Comparison of ENCODE assay signal across 17 mouse cellular contexts in the genomic region with DNA sequence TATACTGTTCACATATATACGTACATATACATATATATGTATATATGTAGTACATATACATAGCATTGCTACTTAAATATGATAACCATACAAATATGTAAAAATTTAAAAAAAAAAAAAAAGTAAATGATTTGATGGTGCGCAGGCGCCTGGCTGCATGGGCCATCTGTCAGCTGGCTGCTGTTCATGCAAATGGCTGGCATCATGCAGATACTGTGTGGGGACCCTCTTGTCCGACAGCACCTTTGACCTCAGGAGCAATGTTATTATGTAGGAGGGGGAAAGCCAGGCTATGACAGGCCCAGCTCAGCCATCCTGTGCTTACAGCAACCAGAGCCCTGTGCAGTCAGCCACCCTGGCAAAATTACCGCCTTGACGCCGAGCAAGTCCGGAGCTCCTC.
DNase-seq lines count a peak whose midpoint lies in the region; ATAC-seq and TF ChIP-seq lines count a peak whose summit lies in the region.
"Had no signal": no experiment of that assay in that cellular context is flagged by ENCODE, and none has a peak within 500 bp of the region (broad histone marks: within the 10 kb centered on the region; RNA-seq: fewer than 3 reads in every experiment).

No protein-coding gene starts in this region.

- no peak overlapping the region for H3K4me2 ChIP-seq in lung, embryonic 16.5 days (ENCODE audit: low read depth, low read length)
- no peak overlapping the region for H3K4me2 ChIP-seq in embryonic facial prominence, embryonic 12.5 days (replicated peaks)
- H3K4me2 ChIP-seq in limb, embryonic 13.5 days (replicated peaks): no peak overlapping the region
- H3K4me2 ChIP-seq: forebrain, embryonic 12.5 days; hindbrain, embryonic 15.5 days; kidney, embryonic 15.5 days; lung, embryonic 15.5 days; neural tube, embryonic 12.5 days had no signal

- TF ChIP-seq CTCF in lung, adult 2 months (IDR thresholded peaks at IDR 0.05; ENCODE audit: insufficient read depth, low read length): no peak

- peaks cover 17% of the 10 kb centered on the region for H3K4me1 ChIP-seq in heart, embryonic 10.5 days
- 0 out of 2 replicates have a peak, but pooled peaks cover 2% of the 10 kb centered on the region for H3K4me1 ChIP-seq in lung, embryonic 16.5 days (replicated peaks; ENCODE audit: control insufficient read depth, insufficient read depth, low read length)
- no peaks in the 10 kb centered on the region for H3K4me1 ChIP-seq in lung, adult 2 months (ENCODE audit: control insufficient read depth, insufficient read depth, low read length)
- H3K4me1 ChIP-seq in embryonic facial prominence, embryonic 12.5 days: peaks cover 19% of the 10 kb centered on the region
- H3K4me1 ChIP-seq in limb, embryonic 13.5 days: peaks cover 11% of the 10 kb centered on the region; the same call in 1 of the 2 replicates
- H3K4me1 ChIP-seq: kidney, embryonic 15.5 days; lung, embryonic 15.5 days; neural tube, embryonic 12.5 days had no signal

- no peak for DNase-seq in heart, embryonic 10.5 days (ENCODE audit: low spot score)
- no peak for DNase-seq in heart, adult 11 months
- no peak for DNase-seq in lung, adult 2 months
- no peak for DNase-seq in left cerebral cortex, adult 11 months (ENCODE audit: low spot score)
- no peak for DNase-seq in right cerebral cortex, adult 2 months (ENCODE audit: low spot score in 2 of 2)
- DNase-seq: adrenal gland, postnatal 14 days; cerebellum, adult 9-10 months; gastrocnemius, adult 2 months had no signal

- ATAC-seq in lung, embryonic 16.5 days (ENCODE audit: low read depth): peak; percentile 43; the same call in 1 of the 2 replicates
- no peak for ATAC-seq in embryonic facial prominence, embryonic 12.5 days (ENCODE audit: insufficient number of reproducible peaks, insufficient read depth, low FRiP score, low TSS enrichment)
- ATAC-seq in limb, embryonic 13.5 days (ENCODE audit: low FRiP score, low read depth): no peak

- H3K36me3 ChIP-seq in heart, embryonic 10.5 days: no peaks in the 10 kb centered on the region
- H3K36me3 ChIP-seq in lung, embryonic 16.5 days (ENCODE audit: control insufficient read depth, insufficient read depth, low read length): no peaks in the 10 kb centered on the region
- no peaks in the 10 kb centered on the region for H3K36me3 ChIP-seq in embryonic facial prominence, embryonic 12.5 days
- H3K36me3 ChIP-seq in limb, embryonic 13.5 days: no peaks in the 10 kb centered on the region
- H3K36me3 ChIP-seq: forebrain, embryonic 12.5 days; hindbrain, embryonic 15.5 days; kidney, embryonic 15.5 days; lung, embryonic 15.5 days; neural tube, embryonic 12.5 days had no signal

- no peak for TF ChIP-seq POLR2A in lung, adult 2 months (IDR thresholded peaks at IDR 0.05; ENCODE audit: borderline replicate concordance, extremely low read depth, low read depth, low read length)

- peak overlapping the region; percentile 50; the same call in 1 of the 2 replicates for H3K27ac ChIP-seq in heart, embryonic 10.5 days
- no peak overlapping the region for H3K27ac ChIP-seq in lung, embryonic 16.5 days (ENCODE audit: low read length)
- H3K27ac ChIP-seq in embryonic facial prominence, embryonic 12.5 days: peak overlapping the region; percentile 90
- peak overlapping the region; percentile 39; the same call in 1 of the 2 replicates for H3K27ac ChIP-seq in limb, embryonic 13.5 days
- H3K27ac ChIP-seq: gastrocnemius, adult 2 months; hindbrain, embryonic 15.5 days; kidney, embryonic 15.5 days; left cerebral cortex, adult 2 months; lung, embryonic 15.5 days; neural tube, embryonic 12.5 days had no signal

- H3K27me3 ChIP-seq in heart, embryonic 10.5 days (ENCODE audit: insufficient read depth, poor library complexity, severe bottlenecking): 0 out of 2 replicates have a peak, but pooled peaks cover 7% of the 10 kb centered on the region
- no peaks in the 10 kb centered on the region for H3K27me3 ChIP-seq in lung, embryonic 16.5 days (ENCODE audit: control insufficient read depth, insufficient read depth, low read depth, low read length)
- H3K27me3 ChIP-seq in embryonic facial prominence, embryonic 12.5 days: no peaks in the 10 kb centered on the region
- H3K27me3 ChIP-seq in limb, embryonic 13.5 days: no peaks in the 10 kb centered on the region
- H3K27me3 ChIP-seq: forebrain, embryonic 12.5 days; hindbrain, embryonic 15.5 days; kidney, embryonic 15.5 days; lung, embryonic 15.5 days; neural tube, embryonic 12.5 days had no signal

- H3K4me3 ChIP-seq in heart, embryonic 10.5 days: no peak overlapping the region
- no peak overlapping the region for H3K4me3 ChIP-seq in lung, embryonic 16.5 days (ENCODE audit: low read length)
- no peak overlapping the region for H3K4me3 ChIP-seq in lung, adult 2 months (replicated peaks; ENCODE audit: extremely low read depth, low read depth, low read length)
- no peak overlapping the region for H3K4me3 ChIP-seq in embryonic facial prominence, embryonic 12.5 days
- H3K4me3 ChIP-seq in limb, embryonic 13.5 days: no peak overlapping the region
- H3K4me3 ChIP-seq: forebrain, embryonic 12.5 days; gastrocnemius, adult 2 months; hindbrain, embryonic 15.5 days; kidney, embryonic 15.5 days; left cerebral cortex, adult 2 months; lung, embryonic 15.5 days; neural tube, embryonic 12.5 days had no signal

- WGBS in heart, embryonic 10.5 days: 85% methylated on average over 8 of the region's 8 CpGs
- WGBS in lung, embryonic 16.5 days: 69% methylated on average over 8 of the region's 8 CpGs
- 91% methylated on average over 8 of the region's 8 CpGs for WGBS in lung, adult 2 months
- 80% methylated on average over 8 of the region's 8 CpGs for WGBS in embryonic facial prominence, embryonic 12.5 days
- 75% methylated on average over 8 of the region's 8 CpGs for WGBS in limb, embryonic 13.5 days

- H3K9ac ChIP-seq in lung, embryonic 16.5 days (ENCODE audit: low read length): no peak overlapping the region
- H3K9ac ChIP-seq in embryonic facial prominence, embryonic 12.5 days: no peak overlapping the region
- no peak overlapping the region for H3K9ac ChIP-seq in limb, embryonic 13.5 days
- H3K9ac ChIP-seq: forebrain, embryonic 12.5 days; hindbrain, embryonic 15.5 days; kidney, embryonic 15.5 days; lung, embryonic 15.5 days; neural tube, embryonic 12.5 days had no signal

- H3K9me3 ChIP-seq in heart, embryonic 10.5 days: no peaks in the 10 kb centered on the region
- H3K9me3 ChIP-seq in lung, embryonic 16.5 days (ENCODE audit: control insufficient read depth, low read length): no peaks in the 10 kb centered on the region
- no peaks in the 10 kb centered on the region for H3K9me3 ChIP-seq in embryonic facial prominence, embryonic 12.5 days
- H3K9me3 ChIP-seq in limb, embryonic 13.5 days: peaks cover 19% of the 10 kb centered on the region; the same call in 1 of the 2 replicates
- H3K9me3 ChIP-seq: forebrain, embryonic 12.5 days; hindbrain, embryonic 15.5 days; kidney, embryonic 15.5 days; lung, embryonic 15.5 days; neural tube, embryonic 12.5 days had no signal
